Mouse (Mus musculus) NIH3T3 (cell line): ENCODE data around the gene Rad51b.

Source experiments
- DNase-seq: peaks from one replicate; pipeline ENCODE4 v3.0.0-alpha.2; 2012; ENCODE audit warnings: low read depth

The Rad51b gene

DNA sequence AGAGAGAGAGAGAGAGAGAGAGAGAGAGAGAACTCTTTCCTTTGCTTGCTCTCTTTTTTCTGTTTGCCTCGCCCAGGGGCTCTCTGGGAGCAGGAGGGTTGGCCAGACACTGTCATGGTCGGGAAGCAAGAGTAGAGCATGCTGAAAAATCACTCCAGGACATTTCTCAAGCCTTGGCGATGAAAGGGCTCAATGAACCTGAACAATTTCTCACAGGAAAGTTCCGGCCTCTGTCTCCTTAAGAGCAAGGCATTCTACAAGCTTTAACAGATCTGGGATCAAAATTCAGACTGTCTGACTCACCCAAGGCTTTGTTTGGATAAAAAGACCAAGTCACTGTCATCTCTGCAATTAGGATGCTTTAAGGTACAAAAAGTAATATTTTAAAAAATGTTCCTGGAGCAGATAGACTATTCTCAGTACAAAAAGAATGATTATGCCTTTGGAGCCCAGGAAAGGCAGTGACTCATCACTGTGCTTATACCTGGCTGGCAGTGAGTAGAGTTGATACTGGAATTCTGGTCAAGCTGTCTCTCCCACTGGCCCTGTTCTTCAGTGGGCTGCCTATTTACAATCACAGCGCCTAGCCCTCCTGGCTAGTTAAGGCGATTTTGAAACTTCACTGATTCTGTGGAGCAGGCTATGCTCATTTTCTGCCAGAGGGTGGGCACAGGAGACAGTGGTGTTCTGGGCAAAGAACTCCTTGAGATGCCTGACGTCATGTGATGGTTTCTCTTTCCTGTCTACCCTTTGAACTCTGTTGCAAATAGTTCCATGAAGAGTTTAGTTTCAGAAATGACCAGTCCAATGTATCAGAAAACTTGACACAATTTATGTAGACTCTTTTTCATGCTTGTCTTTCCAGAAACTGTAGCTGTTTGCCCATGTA is 352.0 kb downstream of the Rad51b start:
- DNase-seq: peak; percentile 77

DNA sequence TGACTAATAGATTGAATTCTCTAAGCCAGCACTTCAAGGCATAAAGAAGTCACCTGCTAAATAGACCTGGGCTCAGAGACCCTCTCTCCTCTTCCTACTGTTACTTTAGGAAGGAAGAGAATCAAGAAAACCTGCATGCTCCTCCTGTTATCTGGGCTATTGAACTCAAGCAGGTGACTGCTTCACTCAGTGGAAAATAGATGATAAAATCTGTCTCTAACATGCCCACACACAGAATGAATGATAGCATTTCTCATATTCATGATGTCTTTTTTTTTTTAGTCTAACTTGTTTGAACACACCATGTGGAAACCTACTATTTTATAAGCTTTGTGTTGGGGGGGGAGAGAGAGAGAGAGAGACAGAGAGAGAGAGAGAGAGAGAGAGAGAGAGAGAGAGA is 352.7 kb downstream of the Rad51b start:
- no peak for DNase-seq

DNA sequence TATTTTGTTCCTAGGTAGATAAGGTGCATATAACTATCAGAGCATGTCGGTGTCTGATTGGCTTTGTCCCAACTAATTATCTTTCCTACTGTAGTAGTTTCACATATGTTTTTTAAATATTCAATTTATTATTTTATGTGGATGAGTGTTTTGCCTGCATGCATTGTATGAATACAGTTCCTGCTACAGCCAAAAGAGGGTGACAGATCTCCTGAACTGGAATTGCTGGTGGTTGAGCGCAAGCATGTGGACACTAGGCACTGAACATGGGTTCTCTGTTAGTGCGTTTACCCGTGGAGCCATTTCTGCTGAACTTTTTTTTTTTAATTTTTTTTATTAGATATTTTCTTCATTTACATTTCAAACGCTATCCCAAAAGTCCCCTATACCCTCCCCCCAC is 358.1 kb downstream of the Rad51b start:
- DNase-seq: no peak

GRCm38 (mm10) chr12:79658861-79659260 is 361.8 kb downstream of the Rad51b start:
- DNase-seq: no peak

DNA sequence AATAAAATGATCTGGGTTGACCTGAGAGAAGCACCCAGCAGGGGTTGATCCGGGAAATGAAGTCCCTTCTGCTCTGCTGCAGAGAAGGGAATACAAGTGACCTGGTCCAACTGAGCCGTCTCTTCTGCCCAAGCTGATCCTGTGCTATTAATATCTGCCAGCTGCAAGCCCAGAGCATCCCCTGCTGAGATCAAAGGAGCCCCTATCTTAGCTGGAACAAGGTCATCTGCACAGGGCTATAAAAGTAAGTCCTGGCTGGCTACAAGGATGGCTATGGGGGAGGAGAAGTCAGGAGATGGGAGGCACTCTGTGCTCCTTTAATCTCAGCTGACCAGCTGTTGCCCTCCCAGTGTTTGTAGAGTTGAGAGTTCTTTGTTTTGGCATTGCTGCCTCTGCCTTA is 364.2 kb downstream of the Rad51b start:
- DNase-seq: no peak

GRCm38 (mm10) chr12:79663131-79663892 is 366.2 kb downstream of the Rad51b start:
- peak; percentile 61 for DNase-seq

GRCm38 (mm10) chr12:79663893-79664574 is 367.0 kb downstream of the Rad51b start:
- DNase-seq: peak; percentile 35

GRCm38 (mm10) chr12:79674846-79675439 is 377.9 kb downstream of the Rad51b start:
- no peak for DNase-seq

GRCm38 (mm10) chr12:79675440-79676176 is 378.5 kb downstream of the Rad51b start:
- DNase-seq: peak; percentile 57

DNA sequence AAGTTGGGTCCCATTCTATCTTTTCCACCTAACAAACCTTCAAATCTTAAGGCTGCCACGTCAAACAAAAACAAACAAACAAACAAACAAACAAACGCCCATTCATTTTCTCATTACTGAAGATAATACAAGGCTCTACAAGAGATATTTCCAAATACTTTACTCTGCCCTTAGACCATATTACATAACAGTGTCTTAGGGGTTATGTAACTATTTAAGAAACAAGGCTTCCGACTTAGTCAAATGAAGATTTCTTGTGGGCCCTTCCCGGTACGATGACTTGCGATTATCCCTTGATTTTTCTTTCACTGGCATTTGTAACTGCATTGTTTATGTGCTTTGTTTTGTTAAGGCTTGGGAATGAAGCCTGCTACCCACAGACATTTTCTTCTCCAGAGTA is 379.2 kb downstream of the Rad51b start:
- DNase-seq: no peak

GRCm38 (mm10) chr12:79676896-79677295 is 379.8 kb downstream of the Rad51b start:
- no peak for DNase-seq

GRCm38 (mm10) chr12:79679251-79679901 is 382.3 kb downstream of the Rad51b start:
- DNase-seq: peak; percentile 48

DNA sequence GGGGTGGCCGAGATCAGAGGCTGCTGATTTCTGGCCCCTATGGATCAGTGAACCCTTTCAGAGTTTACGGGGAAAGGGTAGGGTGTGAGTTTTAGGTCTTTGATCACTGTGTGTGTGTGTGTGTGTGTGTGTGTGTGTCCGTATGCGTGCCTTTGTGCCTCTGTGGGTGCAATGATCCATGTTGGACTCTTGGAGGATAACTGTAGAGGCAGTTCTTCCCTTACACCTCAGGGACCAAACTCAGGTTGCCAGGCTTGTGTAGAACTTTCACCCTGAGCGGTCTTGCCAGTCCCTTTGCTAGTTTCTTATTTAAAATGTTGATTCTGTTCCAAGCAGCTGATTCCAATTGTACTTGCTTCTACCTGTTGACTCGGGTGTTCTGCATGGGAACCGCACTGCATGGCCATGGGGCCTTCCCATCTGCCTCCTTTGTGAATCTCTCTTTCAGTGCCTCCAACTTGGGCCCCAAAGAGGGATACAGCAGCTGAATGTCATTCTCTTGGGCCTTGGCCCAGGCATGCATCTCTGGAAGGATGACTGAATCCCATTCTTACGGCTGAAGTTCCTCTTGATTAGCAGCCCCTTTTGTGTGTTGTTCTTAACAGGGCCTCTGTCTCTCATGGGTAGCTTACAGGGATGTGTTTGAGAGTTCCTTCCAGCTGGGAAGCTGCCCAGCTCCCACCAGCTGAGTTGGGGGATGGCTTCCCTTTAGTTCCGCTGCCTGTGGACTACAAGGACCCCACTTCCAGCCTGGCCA is 383.0 kb downstream of the Rad51b start:
- no peak for DNase-seq

GRCm38 (mm10) chr12:79680698-79681072 is 383.6 kb downstream of the Rad51b start:
- DNase-seq: no peak

DNA sequence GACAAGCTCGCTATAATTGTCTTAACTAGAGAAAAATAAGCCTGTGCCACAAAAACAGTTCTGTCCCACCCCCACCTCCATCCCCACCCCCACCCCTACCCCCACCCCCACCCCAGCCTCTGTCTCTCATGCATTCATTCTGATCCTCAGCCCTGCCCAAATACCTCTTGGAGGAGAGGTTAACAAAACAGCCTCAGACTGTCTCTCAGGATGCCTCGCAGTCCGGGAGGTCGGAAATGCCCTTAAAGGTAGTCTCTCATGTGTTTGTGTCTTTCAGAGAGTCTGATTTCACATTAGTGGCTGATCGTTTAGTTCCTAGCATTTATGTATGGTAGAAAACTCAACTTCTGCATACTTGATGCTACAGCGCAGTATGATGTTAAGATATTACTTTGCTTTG is 384.5 kb downstream of the Rad51b start:
- no peak for DNase-seq

- peak; percentile 54 for DNase-seq
Observed at GRCm38 (mm10) chr12:79683350-79683749, 386.3 kb downstream of the Rad51b start.

DNA sequence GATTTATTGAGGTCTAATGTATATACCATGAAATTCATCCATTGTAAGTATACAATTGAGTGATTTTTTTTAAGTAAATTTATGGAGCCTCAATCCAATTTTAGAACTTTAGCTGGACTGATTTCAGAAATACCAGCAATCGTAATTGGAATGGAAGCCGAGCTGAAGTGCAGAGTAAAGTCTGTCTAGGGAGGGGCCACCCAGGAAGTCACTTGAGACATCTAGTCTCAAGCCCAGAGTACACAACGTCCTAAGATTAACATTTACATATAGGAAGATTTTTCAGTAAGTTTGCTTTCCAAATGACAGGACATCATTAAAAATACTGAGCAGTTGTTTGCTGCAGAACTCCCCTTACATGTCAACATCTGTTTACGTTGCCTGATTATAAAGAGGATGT is 386.7 kb downstream of the Rad51b start:
- DNase-seq: no peak

GRCm38 (mm10) chr12:79684338-79684737 is 387.3 kb downstream of the Rad51b start:
- no peak for DNase-seq

- DNase-seq: no peak
Observed at GRCm38 (mm10) chr12:79686594-79687325, 389.7 kb downstream of the Rad51b start.
